Mouse (Mus musculus): ENCODE results near the gene Mylip. TPM values are rescaled to one million over a fixed set of nuclear protein-coding genes. Genes with fewer than 3 reads are reported as not detected.

Gene Mylip
- 4.9 and 6.4 TPM in 2 replicates for polyA plus RNA-seq (2014; fragmentation: Nextera tagmentation; extraction: Ambion mirVana)

- Histone ChIP-seq H3K9ac (ENCODE audit: low read length) (peak within 1 kb of the TSS; percentile 86), H3K27me3 (ENCODE audit: control insufficient read depth, insufficient read depth, low read length) (no peaks in the 10 kb centered on the region), H3K9me3 (ENCODE audit: control insufficient read depth, low read length) (no peaks in the 10 kb centered on the region), H3K4me2 (ENCODE audit: low read length) (peak within 1 kb of the TSS; percentile 99), H3K4me1 (ENCODE audit: control insufficient read depth in 2 of 2, insufficient read depth in 2 of 2, low read length in 2 of 2) (peaks cover 10 to 33% of the 10 kb centered on the region in 2 experiments), H3K27ac (replicated peaks in 1 of 2; ENCODE audit: control insufficient read depth in 1 of 2, insufficient read depth in 1 of 2, low read depth in 2 of 2, low read length in 2 of 2) (peak within 1 kb of the TSS; percentile 56 to 77), H3K36me3 (ENCODE audit: control insufficient read depth, insufficient read depth, low read length) (peaks cover 5% of the 10 kb centered on the region; the same call in 1 of the 2 replicates), H3K4me3 (ENCODE audit: control insufficient read depth in 1 of 2, insufficient read depth in 1 of 2, low read depth in 1 of 2, low read length in 2 of 2) (peak within 1 kb of the TSS; percentile 81 to 84)
- ATAC-seq (ENCODE audit: insufficient number of reproducible peaks, insufficient read depth, low FRiP score, low read depth): peak; percentile 96
- WGBS: under 1% methylated on average over 72 of the region's 81 CpGs
Observed at GRCm38 (mm10) chr13:45389448-45390311, at the start of gene Mylip. Gene Mylip, plus strand, starts transcription at chr13:45389742.

DNA sequence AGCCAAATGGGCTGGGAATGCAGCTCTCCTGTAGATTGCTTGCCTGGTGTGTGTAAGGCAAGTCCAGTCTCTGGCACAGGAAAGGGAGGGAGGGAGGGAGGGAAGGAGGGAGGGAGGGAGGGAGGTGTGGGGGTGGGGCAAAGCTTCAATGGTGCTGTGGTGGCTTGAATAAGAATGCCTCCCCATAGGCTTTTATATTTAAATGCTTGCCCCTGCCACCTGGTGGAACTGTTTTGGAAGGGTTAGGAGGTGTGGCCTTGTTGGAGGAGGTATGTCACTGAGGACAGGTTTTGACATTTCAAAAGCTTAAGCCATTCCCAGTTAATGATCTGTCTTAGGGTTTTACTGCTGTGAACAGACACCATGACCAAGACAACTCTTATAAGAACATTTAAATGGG is 47.6 kb upstream of the Mylip start:
- Histone ChIP-seq H3K9ac (ENCODE audit: low read length) (no peak overlapping the region), H3K4me2 (ENCODE audit: low read length) (no peak overlapping the region), H3K4me1 (ENCODE audit: control insufficient read depth in 2 of 2, insufficient read depth in 2 of 2, low read length in 2 of 2) (no peaks in the 10 kb centered on the region), H3K27ac (replicated peaks in 1 of 2; ENCODE audit: control insufficient read depth in 1 of 2, insufficient read depth in 1 of 2, low read depth in 2 of 2, low read length in 2 of 2) (no peak overlapping the region), H3K36me3 (ENCODE audit: control insufficient read depth, insufficient read depth, low read length) (no peaks in the 10 kb centered on the region), H3K9me3 (ENCODE audit: control insufficient read depth, low read length) (no peaks in the 10 kb centered on the region), H3K27me3 (ENCODE audit: control insufficient read depth, insufficient read depth, low read length) (no peaks in the 10 kb centered on the region), H3K4me3 (ENCODE audit: control insufficient read depth in 1 of 2, insufficient read depth in 1 of 2, low read depth in 1 of 2, low read length in 2 of 2) (no peak overlapping the region)
- ATAC-seq (ENCODE audit: insufficient number of reproducible peaks, insufficient read depth, low FRiP score, low read depth): no peak

DNA sequence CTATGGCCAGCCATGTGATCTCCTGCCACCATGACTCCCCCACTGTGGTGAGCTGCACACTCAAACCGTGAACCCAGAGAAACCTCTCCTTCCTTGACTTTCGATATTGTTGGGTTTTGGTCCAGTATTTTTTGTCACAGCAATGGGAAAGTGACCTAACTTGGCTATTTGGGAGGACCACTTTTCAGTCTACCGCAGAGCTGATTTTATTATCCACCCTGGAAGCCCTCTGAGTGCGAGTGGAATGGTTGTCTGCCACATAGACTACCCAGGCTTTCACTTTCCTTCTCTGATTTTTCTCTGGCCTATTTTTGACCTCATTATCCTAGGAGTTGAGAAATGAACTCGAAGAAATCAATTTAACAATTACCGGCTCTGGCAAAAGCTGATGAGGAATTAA is 46.0 kb upstream of the Mylip start:
- Histone ChIP-seq H3K4me1 (ENCODE audit: control insufficient read depth in 2 of 2, insufficient read depth in 2 of 2, low read length in 2 of 2) (no peaks in the 10 kb centered on the region), H3K4me3 (ENCODE audit: control insufficient read depth in 1 of 2, insufficient read depth in 1 of 2, low read depth in 1 of 2, low read length in 2 of 2) (no peak overlapping the region), H3K27me3 (ENCODE audit: control insufficient read depth, insufficient read depth, low read length) (no peaks in the 10 kb centered on the region), H3K9me3 (ENCODE audit: control insufficient read depth, low read length) (no peaks in the 10 kb centered on the region), H3K9ac (ENCODE audit: low read length) (no peak overlapping the region), H3K4me2 (ENCODE audit: low read length) (no peak overlapping the region), H3K27ac (replicated peaks in 1 of 2; ENCODE audit: control insufficient read depth in 1 of 2, insufficient read depth in 1 of 2, low read depth in 2 of 2, low read length in 2 of 2) (no peak overlapping the region), H3K36me3 (ENCODE audit: control insufficient read depth, insufficient read depth, low read length) (no peaks in the 10 kb centered on the region)
- 89% methylated on average over 6 of the region's 6 CpGs for WGBS
- no peak for ATAC-seq (ENCODE audit: insufficient number of reproducible peaks, insufficient read depth, low FRiP score, low read depth)

GRCm38 (mm10) chr13:45343966-45344365 is 45.6 kb upstream of the Mylip start:
- no peak overlapping the region for H3K9ac ChIP-seq (ENCODE audit: low read length)
- no peaks in the 10 kb centered on the region for H3K27me3 ChIP-seq (ENCODE audit: control insufficient read depth, insufficient read depth, low read length)
- no peaks in the 10 kb centered on the region for H3K9me3 ChIP-seq (ENCODE audit: control insufficient read depth, low read length)
- H3K4me3 ChIP-seq (ENCODE audit: control insufficient read depth in 1 of 2, insufficient read depth in 1 of 2, low read depth in 1 of 2, low read length in 2 of 2): no peak overlapping the region
- H3K4me2 ChIP-seq (ENCODE audit: low read length): no peak overlapping the region
- ATAC-seq (ENCODE audit: insufficient number of reproducible peaks, insufficient read depth, low FRiP score, low read depth): no peak
- no peak overlapping the region for H3K27ac ChIP-seq (replicated peaks in 1 of 2; ENCODE audit: control insufficient read depth in 1 of 2, insufficient read depth in 1 of 2, low read depth in 2 of 2, low read length in 2 of 2)
- H3K4me1 ChIP-seq (ENCODE audit: control insufficient read depth in 2 of 2, insufficient read depth in 2 of 2, low read length in 2 of 2): no peaks in the 10 kb centered on the region
- 61% methylated on average over 4 of the region's 4 CpGs for WGBS
- H3K36me3 ChIP-seq (ENCODE audit: control insufficient read depth, insufficient read depth, low read length): no peaks in the 10 kb centered on the region

GRCm38 (mm10) chr13:45345471-45346159 is 43.9 kb upstream of the Mylip start:
- Histone ChIP-seq H3K4me3 (ENCODE audit: control insufficient read depth in 1 of 2, insufficient read depth in 1 of 2, low read depth in 1 of 2, low read length in 2 of 2) (no peak overlapping the region), H3K36me3 (ENCODE audit: control insufficient read depth, insufficient read depth, low read length) (no peaks in the 10 kb centered on the region), H3K9ac (ENCODE audit: low read length) (no peak overlapping the region), H3K27ac (replicated peaks in 1 of 2; ENCODE audit: control insufficient read depth in 1 of 2, insufficient read depth in 1 of 2, low read depth in 2 of 2, low read length in 2 of 2) (no peak overlapping the region), H3K4me1 (ENCODE audit: control insufficient read depth in 2 of 2, insufficient read depth in 2 of 2, low read length in 2 of 2) (no peaks in the 10 kb centered on the region), H3K27me3 (ENCODE audit: control insufficient read depth, insufficient read depth, low read length) (no peaks in the 10 kb centered on the region), H3K4me2 (ENCODE audit: low read length) (no peak overlapping the region), H3K9me3 (ENCODE audit: control insufficient read depth, low read length) (no peaks in the 10 kb centered on the region)
- no peak for ATAC-seq (ENCODE audit: insufficient number of reproducible peaks, insufficient read depth, low FRiP score, low read depth)
- WGBS: 29% methylated on average over 14 of the region's 14 CpGs

- H3K9ac ChIP-seq (ENCODE audit: low read length): no peak overlapping the region
- no peaks in the 10 kb centered on the region for H3K4me1 ChIP-seq (ENCODE audit: control insufficient read depth in 2 of 2, insufficient read depth in 2 of 2, low read length in 2 of 2)
- 52% methylated on average over 5 of the region's 5 CpGs for WGBS
- no peaks in the 10 kb centered on the region for H3K27me3 ChIP-seq (ENCODE audit: control insufficient read depth, insufficient read depth, low read length)
- no peaks in the 10 kb centered on the region for H3K9me3 ChIP-seq (ENCODE audit: control insufficient read depth, low read length)
- no peak overlapping the region for H3K27ac ChIP-seq (replicated peaks in 1 of 2; ENCODE audit: control insufficient read depth in 1 of 2, insufficient read depth in 1 of 2, low read depth in 2 of 2, low read length in 2 of 2)
- no peak overlapping the region for H3K4me3 ChIP-seq (ENCODE audit: control insufficient read depth in 1 of 2, insufficient read depth in 1 of 2, low read depth in 1 of 2, low read length in 2 of 2)
- H3K4me2 ChIP-seq (ENCODE audit: low read length): no peak overlapping the region
- ATAC-seq (ENCODE audit: insufficient number of reproducible peaks, insufficient read depth, low FRiP score, low read depth): no peak
- no peaks in the 10 kb centered on the region for H3K36me3 ChIP-seq (ENCODE audit: control insufficient read depth, insufficient read depth, low read length)
Observed at GRCm38 (mm10) chr13:45351483-45351882, 38.1 kb upstream of the Mylip start.

DNA sequence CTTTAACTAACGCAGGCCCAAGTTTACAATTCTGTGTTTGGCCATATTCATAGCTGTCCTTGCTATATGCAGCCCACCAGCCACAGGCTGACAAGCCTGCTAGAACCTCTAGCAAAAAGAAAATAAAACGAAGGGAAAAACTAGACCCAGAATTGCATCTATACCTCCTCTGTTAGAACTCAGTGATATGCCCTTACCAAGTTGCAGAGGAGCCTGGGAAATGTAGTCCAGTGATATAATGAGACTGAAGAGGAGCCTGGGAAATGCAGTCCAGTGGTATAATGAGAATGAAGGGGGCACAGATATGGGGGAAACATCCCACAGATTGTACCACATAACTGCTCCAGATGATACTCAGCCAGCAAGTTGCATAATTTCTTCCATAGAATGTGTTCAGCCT is 34.7 kb upstream of the Mylip start:
- H3K36me3 ChIP-seq (ENCODE audit: control insufficient read depth, insufficient read depth, low read length): no peaks in the 10 kb centered on the region
- no peak overlapping the region for H3K27ac ChIP-seq (replicated peaks in 1 of 2; ENCODE audit: control insufficient read depth in 1 of 2, insufficient read depth in 1 of 2, low read depth in 2 of 2, low read length in 2 of 2)
- H3K27me3 ChIP-seq (ENCODE audit: control insufficient read depth, insufficient read depth, low read length): no peaks in the 10 kb centered on the region
- no peak overlapping the region for H3K4me2 ChIP-seq (ENCODE audit: low read length)
- no peak overlapping the region for H3K4me3 ChIP-seq (ENCODE audit: control insufficient read depth in 1 of 2, insufficient read depth in 1 of 2, low read depth in 1 of 2, low read length in 2 of 2)
- ATAC-seq (ENCODE audit: insufficient number of reproducible peaks, insufficient read depth, low FRiP score, low read depth): no peak
- 75% methylated on average over 2 of the region's 2 CpGs for WGBS
- no peaks in the 10 kb centered on the region for H3K9me3 ChIP-seq (ENCODE audit: control insufficient read depth, low read length)
- no peak overlapping the region for H3K9ac ChIP-seq (ENCODE audit: low read length)
- peaks cover 2 to 4% of the 10 kb centered on the region in 2 experiments; a peak in 2 of 4 replicates for H3K4me1 ChIP-seq (ENCODE audit: control insufficient read depth in 2 of 2, insufficient read depth in 2 of 2, low read length in 2 of 2)
